Mouse (Mus musculus) thymus, postnatal 25 days (tissue): ENCODE measurements around the gene Crb3.

Source experiments
- DNase-seq: peaks from one replicate; pipeline ENCODE4 v3.0.0; 2022

Gene Crb3

GRCm38 (mm10) chr17:57062548-57062947 lies 3.6 kb downstream of the Crb3 start:
- DNase-seq = no peak

DNA sequence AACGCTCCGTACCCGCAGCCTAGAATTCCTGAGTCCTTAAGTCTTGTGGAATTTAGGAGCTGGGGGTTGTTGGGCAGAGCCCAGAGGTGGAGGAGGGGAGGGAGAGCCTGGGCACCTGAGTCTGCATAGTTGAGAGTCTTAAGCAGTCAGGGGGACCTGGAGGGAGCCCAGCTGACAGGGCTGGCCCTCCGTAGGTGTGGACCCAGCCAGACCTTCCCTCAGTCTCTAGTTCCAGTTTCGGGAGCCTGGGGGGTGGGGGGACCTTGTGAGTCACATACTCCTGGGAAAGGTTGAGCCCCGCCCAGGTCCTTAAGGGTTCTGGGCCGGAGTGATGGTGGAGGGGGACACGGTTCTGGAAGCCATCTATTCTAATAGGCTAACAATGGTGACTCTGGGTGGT lies 4.1 kb downstream of the Crb3 start:
- DNase-seq = no peak

GRCm38 (mm10) chr17:57066908-57067307 lies 8.0 kb downstream of the Crb3 start:
- DNase-seq = no peak

- no peak for DNase-seq
Measured at GRCm38 (mm10) chr17:57070272-57070671, 11.4 kb downstream of the Crb3 start.

DNA sequence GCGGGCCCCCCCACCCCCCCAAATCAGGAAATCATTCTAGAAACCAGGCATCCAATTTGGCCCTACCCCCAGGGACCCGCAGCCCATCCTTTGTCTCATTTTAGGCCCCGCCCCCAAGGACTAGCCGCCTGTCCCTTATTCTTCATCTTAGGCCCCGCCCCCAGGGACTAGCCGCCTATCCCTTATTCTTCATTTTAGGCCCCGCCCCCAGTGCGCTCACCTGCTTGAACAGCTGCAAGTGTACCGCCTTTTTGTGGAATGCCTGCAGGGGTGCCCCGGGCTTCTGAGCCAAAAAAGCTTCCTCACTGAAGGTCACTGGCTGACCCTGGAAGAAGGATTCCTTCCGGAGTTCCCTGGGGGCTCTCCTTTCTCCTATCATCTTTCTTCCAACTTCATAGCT lies 11.8 kb downstream of the Crb3 start:
- DNase-seq = no peak

DNA sequence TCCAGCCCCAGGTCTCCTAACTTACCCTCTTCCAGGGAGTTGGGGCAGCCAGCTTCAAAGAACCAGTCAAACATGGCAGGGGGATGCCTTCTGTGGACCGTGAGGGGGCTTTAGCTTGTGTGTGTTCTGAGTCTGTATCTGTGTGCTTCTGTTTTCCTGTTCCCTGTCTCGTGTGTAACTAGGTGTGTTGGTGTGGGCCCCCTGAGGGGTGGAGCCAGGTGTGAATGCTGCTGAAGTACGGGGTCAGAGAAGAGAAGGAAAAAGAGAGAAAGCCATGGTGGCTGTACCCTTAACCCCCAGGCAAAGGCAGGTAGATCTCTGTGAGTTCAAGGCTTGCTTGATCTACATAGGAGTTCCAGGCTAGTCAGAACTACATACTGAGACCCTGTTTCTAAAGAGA lies 18.0 kb downstream of the Crb3 start:
- peak; percentile 54 for DNase-seq

DNA sequence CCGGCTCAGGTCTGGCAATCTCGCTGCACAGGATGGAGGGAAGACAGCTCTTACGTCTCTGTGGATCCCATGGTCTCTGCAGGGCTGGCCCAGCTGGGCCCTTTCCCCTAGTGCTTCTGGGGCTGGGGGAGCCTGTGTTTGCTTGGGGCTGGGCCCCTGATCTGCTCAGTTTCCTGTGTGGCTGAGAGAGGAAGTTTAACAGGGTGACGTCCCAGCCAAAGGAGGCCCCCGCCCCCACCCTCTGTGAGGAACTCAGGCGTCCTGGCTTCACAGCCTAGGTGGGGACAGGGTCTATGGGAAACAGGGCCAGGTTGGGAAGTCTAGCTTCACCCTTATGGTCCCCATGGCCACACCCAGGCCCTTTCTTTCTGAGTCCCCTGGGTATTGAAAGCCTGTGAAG lies 19.4 kb downstream of the Crb3 start, which contains the start of gene Dennd1c:
Dennd1c (minus strand) TSS at position 179 of the 400 bp plus-strand sequence.
- peak; percentile 87 for DNase-seq

DNA sequence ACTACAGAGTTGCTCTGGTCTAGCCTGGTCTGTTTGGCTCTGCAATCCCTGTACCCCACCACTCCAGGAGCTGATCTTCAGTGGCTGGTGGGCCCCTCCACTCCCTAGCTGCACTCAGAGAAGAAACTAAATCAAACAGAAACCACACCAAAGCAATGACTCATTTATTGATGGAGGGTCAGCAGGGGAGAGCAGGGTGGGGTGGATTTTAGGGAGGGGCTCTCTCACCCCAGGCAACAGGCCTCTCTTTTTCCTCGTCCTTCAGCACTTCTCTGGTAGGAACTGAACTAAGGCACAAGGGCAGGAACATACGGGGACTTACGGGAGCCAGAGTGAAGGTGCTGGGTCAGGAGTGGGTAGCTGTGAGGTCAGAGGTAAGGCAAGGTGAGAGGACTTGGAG lies 21.0 kb downstream of the Crb3 start:
- DNase-seq = no peak

DNA sequence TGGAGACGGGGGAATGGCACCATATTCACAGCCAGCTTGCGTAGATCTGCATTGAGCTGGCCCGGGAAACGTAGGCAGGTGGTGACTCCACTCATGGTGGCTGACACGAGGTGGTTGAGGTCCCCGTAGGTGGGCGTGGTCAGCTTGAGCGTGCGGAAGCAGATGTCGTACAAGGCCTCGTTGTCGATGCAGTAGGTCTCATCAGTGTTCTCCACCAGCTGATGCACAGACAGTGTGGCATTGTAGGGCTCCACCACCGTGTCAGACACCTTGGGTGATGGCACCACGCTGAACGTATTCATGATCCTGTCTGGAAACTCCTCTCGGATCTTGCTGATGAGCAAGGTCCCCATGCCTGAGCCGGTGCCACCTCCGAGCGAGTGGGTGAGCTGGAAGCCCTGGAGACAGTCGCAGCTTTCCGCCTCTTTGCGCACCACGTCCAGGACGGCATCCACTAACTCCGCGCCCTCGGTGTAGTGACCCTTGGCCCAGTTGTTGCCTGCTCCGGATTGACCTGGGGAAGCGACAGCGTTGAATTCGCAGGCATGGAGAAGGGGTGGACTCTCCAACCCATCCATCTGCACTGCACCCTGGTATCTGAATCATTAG lies 22.4 kb downstream of the Crb3 start:
- DNase-seq = no peak

DNA sequence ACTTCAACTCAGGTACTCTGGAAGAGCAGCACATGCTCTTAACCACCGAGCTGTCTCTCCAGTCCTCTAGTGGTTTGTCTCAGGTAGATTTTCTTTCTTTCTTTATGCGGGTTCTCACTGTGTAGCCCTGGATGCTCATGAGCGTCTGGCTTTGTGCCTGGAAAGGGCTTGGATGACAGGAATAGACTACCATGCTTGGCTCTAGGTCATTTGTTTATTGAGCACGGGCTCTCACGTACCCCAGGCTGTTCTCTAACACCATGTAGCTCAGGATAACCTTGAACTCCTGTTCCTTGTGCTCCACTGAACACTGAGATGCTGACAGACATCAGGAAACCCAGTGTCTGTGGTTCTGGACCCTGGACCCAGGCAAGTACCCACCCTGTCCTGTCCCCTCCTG lies 23.6 kb downstream of the Crb3 start:
- DNase-seq = no peak

DNA sequence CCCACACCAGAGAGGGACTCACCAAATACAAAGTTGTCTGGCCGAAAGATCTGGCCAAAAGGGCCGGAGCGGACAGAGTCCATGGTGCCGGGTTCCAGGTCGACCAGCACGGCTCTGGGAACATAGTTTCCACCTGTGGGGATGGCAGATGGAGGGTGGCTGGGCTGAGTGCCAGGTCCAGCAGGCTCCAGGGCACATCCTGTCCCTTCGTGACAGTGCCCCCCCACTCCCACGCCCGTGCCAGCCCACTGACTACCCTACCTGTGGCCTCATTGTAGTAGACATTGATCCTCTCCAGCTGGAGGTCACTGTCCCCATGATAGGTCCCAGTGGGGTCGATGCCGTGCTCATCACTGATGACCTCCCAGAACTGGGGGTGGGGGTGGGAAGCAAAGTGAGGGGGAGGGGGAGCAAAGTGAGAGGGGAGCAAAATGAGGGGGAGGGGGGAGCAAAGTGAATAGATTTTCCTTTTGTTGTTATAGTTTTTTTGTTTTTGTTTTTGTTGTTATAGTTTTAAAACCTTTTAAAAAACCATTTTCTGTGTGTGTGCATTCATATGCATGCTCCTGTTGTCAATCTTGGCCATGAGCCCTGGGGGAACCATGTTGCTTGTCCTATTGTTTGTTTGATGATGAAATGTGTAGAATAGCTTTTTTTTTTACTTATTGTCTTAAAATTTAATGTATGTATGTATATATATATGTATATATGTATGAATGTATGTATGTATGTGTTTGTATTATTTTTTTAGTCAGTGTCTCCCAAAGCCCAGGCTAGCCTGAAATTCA lies 27.3 kb downstream of the Crb3 start:
- no peak for DNase-seq

- no peak for DNase-seq
Measured at GRCm38 (mm10) chr17:57087049-57087832, 28.3 kb downstream of the Crb3 start, which contains the start of gene Tubb4a. Tubb4a (minus strand) TSS chr17:57087782.

GRCm38 (mm10) chr17:57094222-57094621 lies 35.3 kb downstream of the Crb3 start:
- DNase-seq = no peak

- peak; percentile 35 for DNase-seq
Measured at GRCm38 (mm10) chr17:57095855-57096622, 37.1 kb downstream of the Crb3 start.

GRCm38 (mm10) chr17:57096623-57096920 lies 37.7 kb downstream of the Crb3 start:
- peak; percentile 91 for DNase-seq

GRCm38 (mm10) chr17:57098321-57098720 lies 39.4 kb downstream of the Crb3 start:
- DNase-seq = no peak

DNA sequence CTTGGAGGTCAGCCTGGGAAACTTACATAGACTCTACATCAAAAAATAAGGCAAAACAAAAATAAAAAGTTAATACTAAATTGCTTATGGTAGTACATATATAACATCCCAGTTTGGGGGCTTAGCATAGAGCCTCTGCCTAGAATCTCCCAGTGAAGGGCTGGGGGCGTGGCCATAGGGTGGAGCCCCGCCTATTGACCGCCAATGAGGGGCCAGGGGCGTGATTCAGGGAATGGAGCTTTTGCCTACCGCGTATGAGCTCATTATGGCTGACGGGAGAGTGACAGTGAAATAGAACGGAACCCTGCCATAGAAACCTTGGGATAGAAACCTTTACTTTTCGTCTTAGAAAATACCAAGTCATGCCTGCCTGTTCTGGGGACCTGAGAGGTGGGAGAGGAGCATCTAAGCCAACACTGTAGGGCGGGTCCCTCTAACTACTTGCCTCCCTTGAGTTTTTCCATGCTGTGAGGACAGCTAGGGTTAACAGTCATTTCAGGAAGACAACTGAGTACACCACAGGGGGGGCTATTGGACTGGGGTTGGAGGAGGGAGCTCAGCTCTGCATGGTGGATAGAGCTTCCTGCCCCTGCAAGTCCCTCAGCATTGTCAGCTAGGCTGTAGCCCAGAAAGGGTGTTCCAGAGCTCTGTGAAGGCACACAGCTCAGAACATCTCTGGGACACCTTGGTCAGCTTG lies 40.9 kb downstream of the Crb3 start:
- no peak for DNase-seq

DNA sequence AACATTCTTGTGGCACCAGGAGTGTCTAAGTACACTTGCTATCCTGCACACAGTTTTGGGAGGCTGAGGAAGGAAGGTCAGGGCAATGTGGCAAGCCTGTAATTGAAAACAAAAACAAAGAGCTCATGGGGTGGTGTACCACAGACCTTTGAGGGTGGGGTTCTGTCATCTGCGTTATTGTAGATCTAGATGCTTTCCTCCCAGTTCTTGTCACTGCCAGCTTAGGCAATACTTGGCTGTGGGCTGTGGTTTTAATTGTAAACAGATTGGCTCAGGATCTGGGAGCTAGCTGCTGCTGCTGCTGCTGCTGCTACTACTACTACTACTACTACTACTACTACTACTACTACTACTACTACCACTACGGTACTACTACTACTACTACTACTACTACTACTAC lies 43.4 kb downstream of the Crb3 start:
- DNase-seq = no peak

DNA sequence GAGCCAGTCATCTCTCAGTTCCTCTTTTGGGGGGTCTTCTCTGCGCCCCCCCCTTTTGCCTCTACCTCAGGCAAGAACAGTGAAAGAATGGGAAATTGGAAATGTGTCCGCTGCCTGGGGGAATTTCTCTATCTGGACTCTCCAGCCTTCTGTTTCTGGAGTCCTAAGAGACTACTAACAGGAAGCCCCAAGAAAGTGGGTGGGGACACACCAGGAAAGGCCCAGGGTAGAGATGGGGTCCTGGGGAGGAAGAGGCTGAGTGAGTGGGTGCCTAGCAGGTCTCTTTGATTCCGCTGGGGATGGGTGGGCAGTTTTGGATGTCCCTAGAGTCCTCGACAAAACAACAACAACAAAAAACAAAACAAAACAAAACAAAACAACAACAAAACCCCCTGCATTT lies 45.6 kb downstream of the Crb3 start:
- DNase-seq = no peak

DNA sequence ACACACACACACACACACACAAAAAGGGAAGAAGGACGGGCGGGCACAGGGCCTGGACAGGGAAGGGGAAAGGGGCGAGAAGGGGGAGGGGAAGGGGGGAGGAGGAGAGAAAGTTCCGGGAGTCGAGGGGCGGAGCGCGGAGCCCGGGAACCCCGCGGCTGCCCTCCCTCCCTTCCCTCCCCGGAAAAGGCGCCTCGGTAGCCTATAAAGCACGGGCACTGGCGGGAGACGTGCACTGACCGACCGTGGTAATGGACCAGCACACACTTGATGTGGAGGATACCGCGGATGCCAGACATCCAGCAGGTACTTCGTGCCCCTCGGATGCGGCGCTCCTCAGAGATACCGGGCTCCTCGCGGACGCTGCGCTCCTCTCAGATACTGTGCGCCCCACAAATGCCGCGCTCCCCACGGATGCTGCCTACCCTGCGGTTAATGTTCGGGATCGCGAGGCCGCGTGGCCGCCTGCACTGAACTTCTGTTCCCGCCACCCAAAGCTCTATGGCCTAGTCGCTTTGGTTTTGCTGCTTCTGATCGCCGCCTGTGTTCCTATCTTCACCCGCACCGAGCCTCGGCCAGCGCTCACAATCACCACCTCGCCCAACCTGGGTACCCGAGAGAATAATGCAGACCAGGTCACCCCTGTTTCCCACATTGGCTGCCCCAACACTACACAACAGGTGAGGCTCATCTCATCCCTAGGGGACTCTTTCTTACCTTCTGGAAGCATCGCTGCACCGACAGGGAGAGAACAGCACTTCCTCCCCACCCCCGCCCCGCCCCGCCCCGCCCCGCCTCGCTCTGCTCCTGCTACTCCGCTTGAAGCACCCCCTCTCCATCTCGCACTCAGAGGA lies 46.5 kb downstream of the Crb3 start, which contains the start of gene Tnfsf9:
Tnfsf9 (plus strand) TSS at position 145 of the 854 bp plus-strand sequence.
- peak; percentile 42 for DNase-seq

DNA sequence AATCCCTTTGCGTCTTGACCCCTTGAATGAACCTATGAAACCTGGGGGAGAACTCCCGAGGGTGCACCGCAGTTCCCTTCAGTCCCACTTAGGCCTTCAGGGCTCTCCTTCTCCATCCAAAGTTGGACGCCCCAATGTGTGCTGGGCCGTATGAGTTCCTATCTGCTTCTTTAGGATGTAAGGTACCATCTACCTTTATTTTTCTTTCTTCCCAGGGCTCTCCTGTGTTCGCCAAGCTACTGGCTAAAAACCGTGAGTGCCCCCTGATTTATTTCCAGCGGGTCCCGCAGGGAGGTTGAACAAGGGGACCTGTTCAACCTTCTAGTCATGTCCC lies 47.1 kb downstream of the Crb3 start:
- DNase-seq = no peak

DNA sequence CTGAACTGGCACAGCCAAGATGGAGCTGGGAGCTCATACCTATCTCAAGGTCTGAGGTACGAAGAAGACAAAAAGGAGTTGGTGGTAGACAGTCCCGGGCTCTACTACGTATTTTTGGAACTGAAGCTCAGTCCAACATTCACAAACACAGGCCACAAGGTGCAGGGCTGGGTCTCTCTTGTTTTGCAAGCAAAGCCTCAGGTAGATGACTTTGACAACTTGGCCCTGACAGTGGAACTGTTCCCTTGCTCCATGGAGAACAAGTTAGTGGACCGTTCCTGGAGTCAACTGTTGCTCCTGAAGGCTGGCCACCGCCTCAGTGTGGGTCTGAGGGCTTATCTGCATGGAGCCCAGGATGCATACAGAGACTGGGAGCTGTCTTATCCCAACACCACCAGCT lies 48.2 kb downstream of the Crb3 start:
- no peak for DNase-seq
